Mouse (Mus musculus) spleen, adult 10 weeks (tissue): Measurements from ENCODE around the gene Cyp2c54. TPM values are rescaled to one million over a fixed set of nuclear protein-coding genes. Genes with fewer than 3 reads are reported as not detected.

Experiments used
- polyA plus RNA-seq: library from polyadenylated mRNA; stranded (reverse); fragments of 350-450 nt; fragmentation: Illumina TruSeq; extraction: RNeasy Lipid Tissue Mini Kit (QIAGEN cat#74804); gene quantifications from one replicate; pipeline ENCODE4 v1.2.3, GENCODE M21; 2015; ENCODE audit warnings: low replicate concordance; ENCODE audit not compliant: insufficient read depth

Cyp2c54 gene
- polyA plus RNA-seq = not detected

DNA sequence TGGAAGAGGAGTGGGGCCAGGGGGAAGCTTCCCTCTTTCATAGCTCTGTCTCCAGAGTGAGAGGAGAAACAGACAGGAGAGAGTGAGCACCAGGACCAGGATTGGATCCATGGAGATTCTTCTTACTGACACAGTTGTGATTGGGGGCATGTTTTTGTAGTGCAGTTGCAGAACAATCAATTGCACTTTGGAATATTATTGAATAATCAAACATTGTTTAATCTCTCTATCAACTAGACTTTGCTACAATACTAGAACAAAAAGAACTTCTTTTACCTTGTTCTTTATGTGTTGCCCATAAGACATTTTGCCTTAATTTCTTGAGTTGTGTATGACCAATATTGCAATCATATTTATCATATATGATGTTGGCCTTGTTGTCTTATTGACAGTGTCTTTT, at the start of gene Cyp2c54:
TSS of gene Cyp2c54 (minus strand) at position 127 of the 400 bp plus-strand sequence.

DNA sequence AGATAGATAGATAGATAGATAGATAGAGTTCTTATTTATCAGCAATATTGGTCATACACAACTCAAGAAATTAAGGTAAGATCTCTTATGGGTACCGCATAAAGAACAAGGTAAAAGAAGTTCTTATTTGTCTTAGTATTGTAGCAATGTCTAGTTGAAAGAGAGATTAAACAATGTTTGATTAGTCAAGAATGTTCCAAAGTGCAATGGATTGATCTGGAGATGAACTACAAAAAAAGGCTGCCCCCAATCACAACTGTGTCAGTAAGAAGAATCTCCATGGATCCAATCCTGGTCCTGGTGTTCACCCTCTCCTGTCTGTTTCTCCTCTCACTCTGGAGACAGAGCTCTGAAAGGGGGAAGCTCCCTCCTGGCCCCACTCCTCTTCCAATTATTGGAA, 15.8 kb upstream of the Cyp2c54 start, which contains the start of gene Cyp2c50:
TSS of gene Cyp2c50 (plus strand) at position 268 of the 400 bp plus-strand sequence.

DNA sequence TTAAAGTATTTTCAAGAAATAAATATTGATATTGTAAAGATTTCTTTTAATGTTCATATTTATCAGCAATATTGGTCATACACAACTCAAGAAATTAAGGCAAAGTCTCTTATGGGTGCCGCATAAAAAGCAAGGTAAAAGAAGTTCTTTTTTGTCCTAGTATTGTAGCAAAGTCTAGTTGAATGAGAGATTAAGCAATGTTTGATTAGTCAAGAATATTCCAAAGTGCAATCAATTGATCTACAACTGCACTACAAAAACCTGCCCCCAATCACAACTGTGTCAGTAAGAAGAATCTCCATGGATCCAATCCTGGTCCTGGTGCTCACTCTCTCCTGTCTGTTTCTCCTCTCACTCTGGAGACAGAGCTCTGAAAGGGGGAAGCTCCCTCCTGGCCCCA, 81.5 kb downstream of the Cyp2c54 start, which contains the start of gene Cyp2c37:
TSS of gene Cyp2c37 (plus strand) at position 285 of the 400 bp plus-strand sequence.

Other genes with a start within 250 kb of the Cyp2c54 start
- gene Cyp2c69, start 187.0 kb downstream of the Cyp2c54 start, polyA plus RNA-seq = not detected
- gene Cyp2c37, start 81.4 kb downstream of the Cyp2c54 start, polyA plus RNA-seq = not detected
- not detected for gene Cyp2c50, start 15.9 kb upstream of the Cyp2c54 start, polyA plus RNA-seq
- gene Cyp2c70, start 113.5 kb upstream of the Cyp2c54 start, polyA plus RNA-seq = not detected
- gene Pdlim1, start 198.0 kb upstream of the Cyp2c54 start, polyA plus RNA-seq = 82.6 TPM